Mouse (Mus musculus): ENCODE results near the gene Aldh18a1. TPM values are rescaled to one million over a fixed set of nuclear protein-coding genes. Genes with fewer than 3 reads are reported as not detected.

Gene Aldh18a1
- polyA plus RNA-seq, 1 experiment = 87.3 TPM

DNA sequence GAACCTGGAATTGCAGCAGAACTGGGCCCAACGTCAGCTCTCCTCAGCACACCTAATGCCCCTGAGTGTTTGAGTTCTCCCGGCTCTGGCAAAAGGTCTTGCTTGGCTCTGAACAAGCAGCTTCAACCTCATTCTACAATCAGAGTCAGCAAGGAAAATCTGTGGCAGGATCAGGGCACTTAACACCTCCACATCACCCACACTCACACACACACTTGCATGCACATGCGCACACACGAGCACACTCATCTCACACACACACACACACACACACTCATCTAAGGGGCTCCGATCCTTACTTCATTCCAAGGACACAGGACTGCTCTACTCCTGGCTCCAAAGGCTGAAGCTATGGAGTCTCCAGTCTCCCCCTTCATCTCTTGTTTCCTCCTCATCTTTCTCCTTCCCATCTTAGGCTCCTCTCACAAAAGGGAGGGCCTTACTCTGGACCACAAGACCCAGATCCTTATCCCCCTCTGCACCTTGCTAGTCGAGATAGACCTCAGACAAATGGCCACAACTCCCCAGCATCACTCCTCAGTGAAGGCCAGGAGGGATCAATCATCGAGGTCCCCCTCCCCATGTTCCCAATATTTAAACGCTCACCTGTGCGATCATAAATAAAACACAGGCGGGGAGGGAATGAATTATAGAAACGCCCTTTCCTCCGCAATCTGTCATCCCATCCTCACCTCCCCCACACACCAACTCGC lies 77.7 kb downstream of the Aldh18a1 start:
- Histone ChIP-seq H3K36me3 (ENCODE audit: control insufficient read depth, insufficient read depth, low read length) (no peaks in the 10 kb centered on the region), H3K4me3 (ENCODE audit: low read depth, low read length) (no peak overlapping the region), H3K27me3 (ENCODE audit: control insufficient read depth, insufficient read depth, low read length) (no peaks in the 10 kb centered on the region), H3K4me1 (ENCODE audit: control insufficient read depth, insufficient read depth, insufficient read length, low read length) (peaks cover 5% of the 10 kb centered on the region; the same call in 1 of the 2 replicates), H3K27ac (ENCODE audit: insufficient read depth, low read depth, low read length) (peak overlapping the region; percentile 14; the same call in 1 of the 2 replicates)
- 87% methylated on average over 13 of the region's 13 CpGs for WGBS
- TF ChIP-seq POLR2A (IDR thresholded peaks at IDR 0.05; ENCODE audit: low read depth, low read length) = no peak
- no peak for TF ChIP-seq CTCF (IDR thresholded peaks at IDR 0.05; ENCODE audit: extremely low read depth, insufficient read length, insufficient replicate concordance, low read depth, low read length)

- peaks cover 5% of the 10 kb centered on the region; the same call in 1 of the 2 replicates for H3K4me1 ChIP-seq (ENCODE audit: control insufficient read depth, insufficient read depth, insufficient read length, low read length)
- H3K36me3 ChIP-seq (ENCODE audit: control insufficient read depth, insufficient read depth, low read length) = no peaks in the 10 kb centered on the region
- no peak for TF ChIP-seq POLR2A (IDR thresholded peaks at IDR 0.05; ENCODE audit: low read depth, low read length)
- no peak for TF ChIP-seq CTCF (IDR thresholded peaks at IDR 0.05; ENCODE audit: extremely low read depth, insufficient read length, insufficient replicate concordance, low read depth, low read length)
- H3K4me3 ChIP-seq (ENCODE audit: low read depth, low read length) = no peak overlapping the region
- no peaks in the 10 kb centered on the region for H3K27me3 ChIP-seq (ENCODE audit: control insufficient read depth, insufficient read depth, low read length)
- 87% methylated on average over 2 of the region's 2 CpGs for WGBS
- H3K27ac ChIP-seq (ENCODE audit: insufficient read depth, low read depth, low read length) = no peak overlapping the region
Observed at GRCm38 (mm10) chr19:40509274-40509673, 79.0 kb downstream of the Aldh18a1 start.

- whole genome bisulfite sequencing = 23% methylated on average over 2 of the region's 2 CpGs
- Histone ChIP-seq H3K27me3 (ENCODE audit: control insufficient read depth, insufficient read depth, low read length) (no peaks in the 10 kb centered on the region), H3K27ac (ENCODE audit: insufficient read depth, low read depth, low read length) (no peak overlapping the region), H3K36me3 (ENCODE audit: control insufficient read depth, insufficient read depth, low read length) (no peaks in the 10 kb centered on the region), H3K4me3 (ENCODE audit: low read depth, low read length) (no peak overlapping the region), H3K4me1 (ENCODE audit: control insufficient read depth, insufficient read depth, insufficient read length, low read length) (peaks cover 5% of the 10 kb centered on the region; the same call in 1 of the 2 replicates)
- TF ChIP-seq CTCF (IDR thresholded peaks at IDR 0.05; ENCODE audit: extremely low read depth, insufficient read length, insufficient replicate concordance, low read depth, low read length) (no peak), POLR2A (IDR thresholded peaks at IDR 0.05; ENCODE audit: low read depth, low read length) (no peak)
Observed at GRCm38 (mm10) chr19:40508851-40509250, 79.4 kb downstream of the Aldh18a1 start.

DNA sequence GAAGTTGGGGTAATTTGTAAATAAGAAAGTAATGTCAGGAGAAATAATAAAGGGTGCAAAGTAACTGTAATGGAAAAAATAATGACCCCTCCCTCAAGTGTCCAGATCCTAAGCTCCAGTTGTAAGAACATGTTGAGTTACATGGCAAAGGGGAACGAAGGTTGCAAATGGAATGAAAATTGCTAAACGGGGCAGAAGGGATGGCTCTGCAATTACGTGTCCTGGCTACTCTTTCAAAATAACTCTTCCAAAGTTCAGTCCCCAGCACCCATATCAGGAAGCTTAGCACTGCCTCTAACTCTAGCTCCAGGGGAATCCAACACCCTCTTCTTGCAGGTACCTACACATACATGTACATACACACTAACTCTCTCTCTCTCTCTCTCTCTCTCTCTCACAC lies 81.3 kb downstream of the Aldh18a1 start:
- Histone ChIP-seq H3K4me3 (ENCODE audit: low read depth, low read length) (no peak overlapping the region), H3K27ac (ENCODE audit: insufficient read depth, low read depth, low read length) (no peak overlapping the region), H3K36me3 (ENCODE audit: control insufficient read depth, insufficient read depth, low read length) (no peaks in the 10 kb centered on the region), H3K4me1 (ENCODE audit: control insufficient read depth, insufficient read depth, insufficient read length, low read length) (peaks cover 5% of the 10 kb centered on the region; the same call in 1 of the 2 replicates), H3K27me3 (ENCODE audit: control insufficient read depth, insufficient read depth, low read length) (no peaks in the 10 kb centered on the region)
- TF ChIP-seq CTCF (IDR thresholded peaks at IDR 0.05; ENCODE audit: extremely low read depth, insufficient read length, insufficient replicate concordance, low read depth, low read length) (no peak), POLR2A (IDR thresholded peaks at IDR 0.05; ENCODE audit: low read depth, low read length) (no peak)
- WGBS = 72% methylated on average over 3 of the region's 3 CpGs

DNA sequence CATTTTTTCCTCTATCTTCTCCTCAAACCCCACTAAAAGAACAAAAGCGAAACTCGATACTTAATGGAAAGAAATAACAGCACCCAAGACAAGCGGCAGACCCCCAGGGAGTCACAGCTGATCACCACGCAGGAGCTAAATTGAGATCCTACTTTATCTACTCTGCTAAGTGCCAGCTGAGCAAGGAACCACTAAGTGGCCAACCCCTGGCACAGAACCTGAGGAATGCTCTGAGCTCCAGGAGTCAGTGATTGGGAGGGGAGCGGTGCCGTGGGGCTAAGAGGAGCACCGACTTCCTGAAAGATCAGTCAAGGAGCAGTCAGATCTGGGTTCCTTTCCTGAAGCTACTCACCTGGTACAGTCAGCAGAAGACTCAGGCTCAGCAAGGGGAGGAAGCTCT lies 83.9 kb downstream of the Aldh18a1 start:
- H3K27ac ChIP-seq (ENCODE audit: insufficient read depth, low read depth, low read length) = no peak overlapping the region
- no peaks in the 10 kb centered on the region for H3K27me3 ChIP-seq (ENCODE audit: control insufficient read depth, insufficient read depth, low read length)
- peaks cover 18% of the 10 kb centered on the region; the same call in 1 of the 2 replicates for H3K4me1 ChIP-seq (ENCODE audit: control insufficient read depth, insufficient read depth, insufficient read length, low read length)
- H3K4me3 ChIP-seq (ENCODE audit: low read depth, low read length) = no peak overlapping the region
- H3K36me3 ChIP-seq (ENCODE audit: control insufficient read depth, insufficient read depth, low read length) = no peaks in the 10 kb centered on the region
- 77% methylated on average over 7 of the region's 7 CpGs for WGBS
- TF ChIP-seq POLR2A (IDR thresholded peaks at IDR 0.05; ENCODE audit: low read depth, low read length) = no peak
- no peak for TF ChIP-seq CTCF (IDR thresholded peaks at IDR 0.05; ENCODE audit: extremely low read depth, insufficient read length, insufficient replicate concordance, low read depth, low read length)

Other genes starting within 250 kb of the Aldh18a1 start
- 8.8 and 13.2 TPM in 2 replicates for gene Sorbs1, start 74.7 kb downstream of the Aldh18a1 start, polyA plus RNA-seq (2012; rRNA removed)
- gene Tctn3, start 23.8 kb upstream of the Aldh18a1 start, polyA plus RNA-seq (2012; rRNA removed) = 3.7 and 4.0 TPM in 2 replicates
- gene Entpd1, start 23.9 kb upstream of the Aldh18a1 start, polyA plus RNA-seq (2012; rRNA removed) = 3.1 and 4.6 TPM in 2 replicates
- not detected in 2 replicates for gene Cc2d2b, start 160.3 kb upstream of the Aldh18a1 start, polyA plus RNA-seq (2012; rRNA removed)
- gene Ccnj, start 242.8 kb upstream of the Aldh18a1 start, polyA plus RNA-seq (2012; rRNA removed) = 2.4 and 5.9 TPM in 2 replicates